Mouse (Mus musculus) cerebellum, postnatal 4 days (tissue): Measurements from ENCODE around the gene Map3k14.
"Not testable (repeated sequence)": the region's sequence is repeated elsewhere in the genome, so short reads cannot be mapped to it uniquely, and the experiment has no call there.

Experiments used
- DNase-seq, 2 experiments: peaks; one replicate each; pipeline ENCODE4 v3.0.0; 2022; ENCODE audit warnings: low spot score in 2 of 2, mixed read lengths in 1 of 2

Gene Map3k14

GRCm38 (mm10) chr11:103246731-103247290, 20.5 kb downstream of the Map3k14 start:
- DNase-seq, result no peak

- DNase-seq, result no peak
Observed at GRCm38 (mm10) chr11:103246081-103246730, 21.1 kb downstream of the Map3k14 start.

- DNase-seq, result peak in 1 of 2 experiments; percentile 81
Observed at GRCm38 (mm10) chr11:103244856-103245255, 22.4 kb downstream of the Map3k14 start.

- no peak for DNase-seq
Observed at GRCm38 (mm10) chr11:103240740-103241139, 26.5 kb downstream of the Map3k14 start.

GRCm38 (mm10) chr11:103237757-103238156, 29.5 kb downstream of the Map3k14 start:
- no peak for DNase-seq

- no peak for DNase-seq
Observed at GRCm38 (mm10) chr11:103236903-103237302, 30.4 kb downstream of the Map3k14 start.

- no peak for DNase-seq
Observed at GRCm38 (mm10) chr11:103236431-103236830, 30.8 kb downstream of the Map3k14 start.

- no peak for DNase-seq
Observed at GRCm38 (mm10) chr11:103235702-103236101, 31.6 kb downstream of the Map3k14 start.

- no peak for DNase-seq
Observed at GRCm38 (mm10) chr11:103234447-103234846, 32.8 kb downstream of the Map3k14 start.

GRCm38 (mm10) chr11:103232966-103233365, 34.3 kb downstream of the Map3k14 start:
- peak; percentile 77 to 91 for DNase-seq

GRCm38 (mm10) chr11:103231367-103231766, 35.9 kb downstream of the Map3k14 start:
- no peak for DNase-seq

- no peak for DNase-seq
Observed at GRCm38 (mm10) chr11:103230626-103231025, 36.6 kb downstream of the Map3k14 start.

- no peak for DNase-seq
Observed at GRCm38 (mm10) chr11:103229608-103230007, 37.7 kb downstream of the Map3k14 start.

GRCm38 (mm10) chr11:103223951-103224456, 43.3 kb downstream of the Map3k14 start:
- DNase-seq, result no peak

GRCm38 (mm10) chr11:103223444-103223843, 43.8 kb downstream of the Map3k14 start:
- DNase-seq, result no peak

GRCm38 (mm10) chr11:103222718-103223117, 44.6 kb downstream of the Map3k14 start:
- DNase-seq, result not testable (repeated sequence)

GRCm38 (mm10) chr11:103221437-103221836, 45.8 kb downstream of the Map3k14 start:
- no peak for DNase-seq

GRCm38 (mm10) chr11:103219995-103220394, 47.3 kb downstream of the Map3k14 start:
- no peak for DNase-seq

- DNase-seq, result no peak
Observed at GRCm38 (mm10) chr11:103219259-103219658, 48.0 kb downstream of the Map3k14 start.

- DNase-seq, result no peak
Observed at GRCm38 (mm10) chr11:103218517-103218901, 48.8 kb downstream of the Map3k14 start.

GRCm38 (mm10) chr11:103217790-103218516, 49.3 kb downstream of the Map3k14 start, which contains the start of gene Spata32:
Gene Spata32, minus strand, starts transcription at chr11:103218432.
- peak in 1 of 2 experiments; percentile 58 for DNase-seq

GRCm38 (mm10) chr11:103215355-103215754, 51.9 kb downstream of the Map3k14 start:
- no peak for DNase-seq

- no peak for DNase-seq
Observed at GRCm38 (mm10) chr11:103213712-103214111, 53.6 kb downstream of the Map3k14 start.
